Mouse (Mus musculus): Measurements from ENCODE around the gene D430041D05Rik. TPM values are rescaled to one million over a fixed set of nuclear protein-coding genes. Genes with fewer than 3 reads are reported as not detected.
A peak's percentile ranks its signal among the peaks of the same experiment; 100 is the strongest.

D430041D05Rik gene
- polyA plus RNA-seq, 1 experiment: 0.60 TPM

DNA sequence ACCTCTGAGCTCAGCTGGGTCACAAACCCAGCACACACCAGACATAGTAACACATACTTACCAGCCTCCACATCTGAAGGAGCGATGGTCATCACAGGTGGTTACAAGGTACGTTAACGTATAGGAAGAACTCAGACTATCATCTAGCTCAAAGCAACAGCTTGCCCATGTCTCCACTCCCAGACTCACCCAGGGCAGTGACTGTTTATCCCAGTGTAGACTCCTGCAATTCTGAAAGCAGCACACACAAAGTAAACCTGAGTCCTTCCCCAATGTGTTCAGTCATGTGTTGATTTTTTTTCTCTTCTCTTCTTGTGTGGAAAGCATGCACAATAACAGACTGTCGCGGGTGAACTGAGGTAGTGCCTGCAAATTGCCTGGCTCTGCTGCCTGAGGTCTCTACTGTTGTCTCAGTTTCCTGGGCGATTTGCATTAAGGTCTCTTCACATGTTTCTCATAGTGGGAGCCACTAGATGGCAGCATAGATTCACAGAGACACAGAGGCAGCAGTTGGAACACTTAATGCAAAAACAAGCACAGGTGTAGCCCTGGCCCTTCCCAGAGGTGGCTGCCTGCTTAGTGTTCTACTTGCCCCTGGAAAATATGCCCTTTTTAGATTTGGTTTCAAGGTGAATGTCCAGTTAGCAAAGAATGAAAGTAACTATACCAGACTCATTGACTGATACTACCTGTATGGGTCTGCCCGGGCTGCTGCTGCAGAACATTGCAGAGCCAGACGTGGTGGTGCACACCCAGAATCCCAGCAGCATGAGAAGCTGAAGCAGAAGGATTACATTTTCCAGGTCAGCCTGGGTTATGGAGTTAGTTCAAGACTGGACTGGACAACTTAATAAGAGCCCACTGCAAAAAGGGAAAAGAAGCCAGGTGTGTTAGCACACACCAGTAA is 276.4 kb downstream of the D430041D05Rik start:
- no peak overlapping the region for H3ac ChIP-seq (ENCODE audit: control insufficient read depth, insufficient read length)
- no peak overlapping the region for H3K4me3 ChIP-seq
- H3K79me2 ChIP-seq (ENCODE audit: control insufficient read depth, insufficient read depth): no peaks in the 10 kb centered on the region
- H3K27me3 ChIP-seq (ENCODE audit: control insufficient read depth, insufficient read depth, insufficient read length): no peaks in the 10 kb centered on the region
- TF ChIP-seq MYOG (IDR thresholded peaks at IDR 0.05; ENCODE audit: control insufficient read depth in 1 of 3, insufficient read depth in 1 of 3, insufficient read length in 2 of 3, low read depth in 2 of 3) (no peak), POLR2AphosphoS2 (IDR thresholded peaks at IDR 0.05; ENCODE audit: insufficient read length, low read depth) (no peak), MAX (IDR thresholded peaks at IDR 0.05; ENCODE audit: low read depth) (peak; percentile 3)
- no peaks in the 10 kb centered on the region for H3K36me3 ChIP-seq (ENCODE audit: control insufficient read depth, insufficient read depth)
- H3K4me2 ChIP-seq (ENCODE audit: low read depth): peak overlapping the region; percentile 32

DNA sequence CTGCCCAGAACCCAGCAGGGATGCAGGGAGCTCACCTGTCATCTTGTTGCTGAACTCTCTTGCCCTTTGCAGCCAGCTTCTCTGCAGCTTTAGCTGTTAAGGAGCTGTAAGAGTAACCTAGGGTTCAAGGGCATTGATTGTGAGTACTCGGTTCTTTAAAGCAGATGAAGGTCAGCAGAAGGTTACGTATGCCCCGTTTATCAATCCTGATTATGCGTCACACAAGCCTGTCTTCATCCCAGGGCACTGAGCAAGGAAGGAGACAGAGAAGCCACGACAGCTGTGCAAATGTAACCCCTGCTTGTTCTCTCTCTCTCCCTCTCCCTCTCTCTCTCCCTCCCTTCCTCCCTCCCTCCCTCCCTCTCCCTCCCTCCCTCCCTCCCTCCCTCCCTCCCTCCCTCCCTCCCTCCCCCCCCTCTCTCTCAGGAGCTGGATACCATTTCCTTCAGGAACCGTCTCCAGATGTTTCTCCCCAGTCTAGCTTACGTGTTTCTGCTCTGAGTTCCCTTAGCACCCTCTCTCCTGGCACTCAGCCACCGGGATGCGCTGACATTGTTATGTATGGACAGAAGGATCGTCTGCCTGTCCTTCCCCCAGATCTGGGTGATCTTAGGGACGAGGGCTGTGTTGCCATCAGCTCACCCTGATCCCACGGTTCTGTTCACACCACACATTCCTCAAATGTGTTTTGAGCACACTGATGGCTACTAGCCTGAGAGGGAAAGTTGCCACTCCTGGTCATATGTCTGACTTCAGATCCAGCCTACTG is 277.6 kb downstream of the D430041D05Rik start:
- H3K27me3 ChIP-seq (ENCODE audit: control insufficient read depth, insufficient read depth, insufficient read length): no peaks in the 10 kb centered on the region
- H3K4me3 ChIP-seq: no peak overlapping the region
- no peak overlapping the region for H3ac ChIP-seq (ENCODE audit: control insufficient read depth, insufficient read length)
- H3K4me2 ChIP-seq (ENCODE audit: low read depth): peak overlapping the region; percentile 27
- no peaks in the 10 kb centered on the region for H3K36me3 ChIP-seq (ENCODE audit: control insufficient read depth, insufficient read depth)
- peak in 2 of 3 experiments; percentile 42 to 61 for TF ChIP-seq MYOD1 (IDR thresholded peaks at IDR 0.05; ENCODE audit: control insufficient read depth in 1 of 3, insufficient read length in 2 of 3, low read depth in 2 of 3)
- TF ChIP-seq REST (IDR thresholded peaks at IDR 0.05; ENCODE audit: insufficient read depth, insufficient read length): no peak
- no peak for TF ChIP-seq POLR2A (IDR thresholded peaks at IDR 0.05; ENCODE audit: insufficient read length, low read depth)
- H3K79me2 ChIP-seq (ENCODE audit: control insufficient read depth, insufficient read depth): no peaks in the 10 kb centered on the region

- Histone ChIP-seq H3ac (ENCODE audit: control insufficient read depth, insufficient read length) (no peak overlapping the region), H3K27me3 (ENCODE audit: control insufficient read depth, insufficient read depth, insufficient read length) (no peaks in the 10 kb centered on the region), H3K36me3 (ENCODE audit: control insufficient read depth, insufficient read depth) (no peaks in the 10 kb centered on the region), H3K4me2 (ENCODE audit: low read depth) (no peak overlapping the region), H3K4me3 (no peak overlapping the region), H3K79me2 (ENCODE audit: control insufficient read depth, insufficient read depth) (no peaks in the 10 kb centered on the region)
- TF ChIP-seq USF1 (IDR thresholded peaks at IDR 0.05; ENCODE audit: low read depth) (no peak), REST (IDR thresholded peaks at IDR 0.05; ENCODE audit: insufficient read depth, insufficient read length) (no peak)
Observed at GRCm38 (mm10) chr2:104132266-104132859, 278.4 kb downstream of the D430041D05Rik start.

DNA sequence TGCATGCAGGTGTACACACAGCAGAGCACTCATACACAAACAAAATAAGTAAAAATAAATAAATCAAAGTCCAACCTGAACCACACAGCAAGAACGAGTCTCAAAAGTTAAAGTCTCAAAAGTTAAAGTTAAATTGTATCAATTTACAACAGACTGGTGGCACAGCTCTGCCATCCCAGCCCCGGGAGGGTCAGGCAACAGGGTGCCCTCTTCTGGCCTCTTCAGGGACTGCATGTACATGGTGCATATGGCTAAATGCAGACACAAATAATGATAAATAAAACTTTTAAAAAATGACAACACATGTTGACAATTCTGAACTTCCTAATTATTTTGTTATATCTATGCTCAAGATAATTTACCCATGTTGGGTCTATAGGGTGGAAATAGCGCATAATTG is 279.8 kb downstream of the D430041D05Rik start:
- Histone ChIP-seq H3ac (ENCODE audit: control insufficient read depth, insufficient read length) (no peak overlapping the region), H3K4me3 (no peak overlapping the region), H3K79me2 (ENCODE audit: control insufficient read depth, insufficient read depth) (no peaks in the 10 kb centered on the region), H3K4me2 (ENCODE audit: low read depth) (no peak overlapping the region), H3K36me3 (ENCODE audit: control insufficient read depth, insufficient read depth) (no peaks in the 10 kb centered on the region), H3K27me3 (ENCODE audit: control insufficient read depth, insufficient read depth, insufficient read length) (no peaks in the 10 kb centered on the region)
- TF ChIP-seq CEBPB (IDR thresholded peaks at IDR 0.05; ENCODE audit: insufficient read depth, poor library complexity, severe bottlenecking) (no peak), POLR2A (IDR thresholded peaks at IDR 0.05; ENCODE audit: insufficient read length, low read depth) (no peak), MYOG (IDR thresholded peaks at IDR 0.05; ENCODE audit: control insufficient read depth in 1 of 3, insufficient read depth in 1 of 3, insufficient read length in 2 of 3, low read depth in 2 of 3) (no peak), MYOD1 (IDR thresholded peaks at IDR 0.05; ENCODE audit: control insufficient read depth in 1 of 3, insufficient read length in 2 of 3, low read depth in 2 of 3) (no peak), TCF3 (IDR thresholded peaks at IDR 0.05; ENCODE audit: insufficient read length, low read depth) (no peak)

DNA sequence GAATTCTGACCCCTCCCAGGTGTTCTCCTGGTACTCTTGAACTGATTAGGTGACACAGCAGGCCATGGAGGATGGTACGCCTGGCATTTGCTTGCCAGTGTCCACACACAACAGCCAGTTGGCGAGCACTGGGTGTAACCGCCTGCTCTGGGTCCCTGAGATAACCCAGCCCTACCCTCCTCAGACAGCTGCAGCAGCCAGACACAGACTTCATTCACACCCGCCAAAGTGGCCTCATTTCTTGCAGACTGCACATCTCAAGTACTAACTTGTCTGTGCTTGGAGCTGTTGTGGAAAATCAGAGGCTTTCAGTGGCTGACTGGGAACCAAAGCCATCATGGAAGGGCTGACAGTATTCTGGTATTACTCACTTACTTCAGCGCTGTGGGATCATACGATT is 280.6 kb downstream of the D430041D05Rik start:
- Histone ChIP-seq H3K36me3 (ENCODE audit: control insufficient read depth, insufficient read depth) (no peaks in the 10 kb centered on the region), H3K4me2 (ENCODE audit: low read depth) (peak overlapping the region; percentile 14), H3K4me3 (no peak overlapping the region), H3ac (ENCODE audit: control insufficient read depth, insufficient read length) (no peak overlapping the region), H3K79me2 (ENCODE audit: control insufficient read depth, insufficient read depth) (no peaks in the 10 kb centered on the region), H3K27me3 (ENCODE audit: control insufficient read depth, insufficient read depth, insufficient read length) (no peaks in the 10 kb centered on the region)
- TF ChIP-seq SRF (IDR thresholded peaks at IDR 0.05; ENCODE audit: control insufficient read depth, insufficient read length, low read depth): no peak
- TF ChIP-seq POLR2A (IDR thresholded peaks at IDR 0.05; ENCODE audit: insufficient read length, low read depth): no peak
- TF ChIP-seq REST (IDR thresholded peaks at IDR 0.05; ENCODE audit: insufficient read depth, insufficient read length): no peak
- TF ChIP-seq POLR2AphosphoS2 (IDR thresholded peaks at IDR 0.05; ENCODE audit: insufficient read length, low read depth): no peak
- peak; percentile 26 for TF ChIP-seq TCF3 (IDR thresholded peaks at IDR 0.05; ENCODE audit: insufficient read length, low read depth)
- TF ChIP-seq MAX (IDR thresholded peaks at IDR 0.05; ENCODE audit: low read depth): no peak
- TF ChIP-seq MYOG (IDR thresholded peaks at IDR 0.05; ENCODE audit: control insufficient read depth in 1 of 3, insufficient read depth in 1 of 3, insufficient read length in 2 of 3, low read depth in 2 of 3): peak; percentile 16 to 85 (median 60)
- TF ChIP-seq CEBPB (IDR thresholded peaks at IDR 0.05; ENCODE audit: insufficient read depth, poor library complexity, severe bottlenecking): no peak
- no peak for TF ChIP-seq E2F4 (IDR thresholded peaks at IDR 0.05; ENCODE audit: insufficient read depth)
- TF ChIP-seq TCF12 (IDR thresholded peaks at IDR 0.05; ENCODE audit: insufficient read depth, poor library complexity, severe bottlenecking): no peak
- TF ChIP-seq MYOD1 (IDR thresholded peaks at IDR 0.05; ENCODE audit: control insufficient read depth in 1 of 3, insufficient read length in 2 of 3, low read depth in 2 of 3): peak in 2 of 3 experiments; percentile 51 to 57
- no peak for TF ChIP-seq USF1 (IDR thresholded peaks at IDR 0.05; ENCODE audit: low read depth)

Data from myocyte (in vitro differentiated cells).